Mouse (Mus musculus): ENCODE data around the gene Tm6sf1.

DNA sequence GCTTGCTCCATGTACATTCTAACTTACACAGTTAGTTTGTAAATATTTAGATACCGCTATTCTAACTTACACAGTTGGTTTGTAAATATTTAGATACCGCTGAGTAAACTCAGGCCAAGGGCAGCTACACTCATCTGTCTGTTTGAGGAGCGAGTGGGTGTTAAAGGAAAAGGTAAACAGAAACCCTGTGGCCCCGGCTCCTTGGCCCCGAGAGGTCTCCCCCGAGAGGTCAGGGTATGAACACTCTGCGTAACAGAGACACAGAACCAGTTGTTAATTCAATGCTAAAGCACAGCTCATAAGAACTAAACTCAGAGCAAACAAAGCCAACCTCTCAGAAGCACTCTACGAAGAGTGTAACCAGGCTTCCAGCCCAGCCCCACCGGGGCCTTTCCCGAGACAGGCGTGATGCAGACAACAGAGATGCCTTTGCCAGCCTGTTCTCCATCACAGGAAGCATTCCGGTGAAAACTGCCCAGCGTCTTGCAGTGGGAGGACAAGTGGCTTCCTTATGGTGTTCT is 13.8 kb downstream of the Tm6sf1 start:
- TF ChIP-seq CTCF (IDR thresholded peaks at IDR 0.05; ENCODE audit: insufficient read depth, low read depth, low read length) (no peak), POLR2A (IDR thresholded peaks at IDR 0.05; ENCODE audit: insufficient read depth, low read depth, low read length) (no peak)
